Mouse (Mus musculus) hindbrain, embryonic 11.5 days (tissue): Measurements from ENCODE around the gene Krtap4-13. TPM values are rescaled to one million over a fixed set of nuclear protein-coding genes. Genes with fewer than 3 reads are reported as not detected.
"Not testable (repeated sequence)": the region's sequence is repeated elsewhere in the genome, so short reads cannot be mapped to it uniquely, and the experiment has no call there.

ENCODE experiments used
- ATAC-seq: fragments of 200-750 bp; cut with Nextera tagmentation; 2 replicates; pipeline ENCODE4 v1.8.0; 2017; ENCODE audit warnings: mild to moderate bottlenecking, moderate TSS enrichment, moderate library complexity; ENCODE audit not compliant: low FRiP score
- DNase-seq: peaks from one replicate; pipeline ENCODE4 v3.0.0-alpha.2; 2015; ENCODE audit warnings: low spot score
- H3K27ac ChIP-seq: fragments of 300-500 bp; sonication (generic); 2 replicates; pipeline ENCODE4 v1.5.1; 2014; ENCODE audit warnings: mild to moderate bottlenecking, low read depth, low read length
- H3K27me3 ChIP-seq: fragments of 300-500 bp; sonication (generic); 2 replicates; pipeline ENCODE4 v1.6.1; 2014; ENCODE audit warnings: mild to moderate bottlenecking, low read length, moderate library complexity, mixed read lengths; ENCODE audit not compliant: control insufficient read depth, insufficient read depth
- H3K36me3 ChIP-seq: fragments of 300-500 bp; sonication (generic); 2 replicates; pipeline ENCODE4 v1.6.1; 2014; ENCODE audit warnings: mild to moderate bottlenecking, low read length, moderate library complexity, mixed read lengths; ENCODE audit not compliant: control insufficient read depth, insufficient read depth
- H3K4me1 ChIP-seq: fragments of 300-500 bp; sonication (generic); replicated peaks from 2 replicates; pipeline ENCODE4 v1.6.1; 2014; ENCODE audit warnings: low read length, mixed read lengths; ENCODE audit not compliant: control insufficient read depth, insufficient read depth
- H3K4me2 ChIP-seq: fragments of 300-500 bp; sonication (generic); replicated peaks from 2 replicates; pipeline ENCODE4 v1.6.1; 2014; ENCODE audit warnings: mild to moderate bottlenecking, low read depth, low read length
- H3K4me3 ChIP-seq: fragments of 300-500 bp; sonication (generic); 2 replicates; pipeline ENCODE4 v1.5.1; 2014; ENCODE audit warnings: low read depth, low read length
- H3K9ac ChIP-seq: fragments of 300-500 bp; sonication (generic); 2 replicates; pipeline ENCODE4 v1.6.1; 2014; ENCODE audit warnings: low read depth, low read length
- H3K9me3 ChIP-seq: fragments of 300-500 bp; sonication (generic); 2 replicates; pipeline ENCODE4 v1.6.1; 2016; ENCODE audit warnings: low read length; ENCODE audit not compliant: control insufficient read depth
- WGBS: fragments of 180-500 bp; shearing (Covaris S2); extraction: QIAGEN DNeasy Blood & Tissue Kit; methylation state at CpG from one replicate; pipeline ENCODE4 v1.1.7; 2014; 5-methylcytosine and 5-hydroxymethylcytosine counted together
- polyA plus RNA-seq: library from polyadenylated mRNA; unstranded; fragments of >200 nt; fragmentation: Nextera tagmentation; extraction: Ambion mirVana; gene quantifications from 2 replicates; pipeline ENCODE4 v1.2.1, GENCODE M21; 2014

The Krtap4-13 gene
- polyA plus RNA-seq, 1 experiment from 2014 or later, result not detected

DNA sequence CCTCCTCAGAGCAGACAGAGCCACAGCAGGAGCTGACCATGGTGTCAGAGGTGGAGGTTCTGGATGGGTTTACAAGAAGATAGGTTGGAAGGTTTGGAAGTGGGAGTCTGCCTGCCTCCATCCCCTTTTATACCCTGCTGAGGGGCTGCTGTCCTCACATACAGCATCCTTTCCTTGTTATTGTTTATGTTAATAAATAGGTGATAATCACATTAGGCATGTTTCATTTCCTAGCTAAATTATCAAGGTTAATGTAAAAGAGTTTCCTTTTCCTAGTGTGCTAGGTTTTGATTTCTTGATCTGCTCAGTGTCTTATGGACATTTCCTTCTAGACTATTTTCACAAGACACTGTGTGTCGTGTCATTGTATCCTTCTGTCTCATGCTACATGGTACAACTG, 5.3 kb downstream of the Krtap4-13 start, which contains the start of gene Gm11554:
Gene Gm11554, minus strand, starts transcription at position 101 of the 400 bp plus-strand sequence.
- not testable (repeated sequence) for H3K9ac ChIP-seq, H3K9me3 ChIP-seq, ATAC-seq, H3K4me1 ChIP-seq, H3K27ac ChIP-seq, H3K4me3 ChIP-seq, H3K27me3 ChIP-seq, DNase-seq, H3K36me3 ChIP-seq, H3K4me2 ChIP-seq
- no CpG with 5 or more reads among the region's 1 CpGs for WGBS

DNA sequence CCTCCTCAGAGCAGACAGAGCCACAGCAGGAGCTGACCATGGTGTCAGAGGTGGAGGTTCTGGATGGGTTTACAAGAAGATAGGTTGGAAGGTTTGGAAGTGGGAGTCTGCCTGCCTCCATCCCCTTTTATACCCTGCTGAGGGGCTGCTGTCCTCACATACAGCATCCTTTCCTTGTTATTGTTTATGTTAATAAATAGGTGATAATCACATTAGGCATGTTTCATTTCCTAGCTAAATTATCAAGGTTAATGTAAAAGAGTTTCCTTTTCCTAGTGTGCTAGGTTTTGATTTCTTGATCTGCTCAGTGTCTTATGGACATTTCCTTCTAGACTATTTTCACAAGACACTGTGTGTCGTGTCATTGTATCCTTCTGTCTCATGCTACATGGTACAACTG, 10.9 kb downstream of the Krtap4-13 start, which contains the start of gene Gm11569:
Gene Gm11569, minus strand, starts transcription at position 101 of the 400 bp plus-strand sequence.
- no CpG with 5 or more reads among the region's 1 CpGs for WGBS
- not testable (repeated sequence) for H3K9me3 ChIP-seq, H3K4me3 ChIP-seq, DNase-seq, H3K4me1 ChIP-seq, H3K36me3 ChIP-seq, H3K9ac ChIP-seq, ATAC-seq, H3K27me3 ChIP-seq, H3K4me2 ChIP-seq, H3K27ac ChIP-seq

DNA sequence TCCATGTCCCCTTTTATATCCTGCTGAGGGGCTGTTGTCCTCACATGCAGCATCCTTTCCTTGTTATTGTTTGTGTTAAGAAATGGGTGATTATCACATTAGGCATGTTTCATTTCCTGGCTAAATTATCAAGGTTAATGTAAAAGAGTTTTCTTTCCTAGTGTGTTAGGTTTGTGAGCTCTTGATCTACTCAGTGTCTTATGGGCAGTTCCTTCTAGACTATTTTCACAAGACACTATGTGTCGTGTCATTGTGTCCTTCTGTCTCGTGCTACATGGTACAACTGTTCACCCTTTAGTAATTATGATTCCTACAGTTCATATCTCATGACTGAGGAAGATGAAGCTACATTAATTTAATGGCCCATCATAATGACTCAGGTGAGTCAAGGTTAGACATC, 16.3 kb downstream of the Krtap4-13 start, which contains the start of gene Gm11596:
Gene Gm11596, minus strand, starts transcription at position 101 of the 400 bp plus-strand sequence.
- Histone ChIP-seq H3K27ac (no peak within 1 kb of the TSS), H3K4me1 (no peaks in the 10 kb centered on the region), H3K4me2 (no peak within 1 kb of the TSS), H3K36me3 (no peaks in the 10 kb centered on the region), H3K27me3 (no peaks in the 10 kb centered on the region), H3K4me3 (no peak within 1 kb of the TSS), H3K9me3 (no peaks in the 10 kb centered on the region), H3K9ac (no peak within 1 kb of the TSS)
- ATAC-seq, result no peak
- 80% methylated on average over 2 of the region's 2 CpGs for WGBS
- no peak for DNase-seq

- H3K4me1 ChIP-seq, H3K36me3 ChIP-seq, H3K27ac ChIP-seq, H3K27me3 ChIP-seq, H3K9me3 ChIP-seq, H3K9ac ChIP-seq, ATAC-seq, DNase-seq, H3K4me2 ChIP-seq, H3K4me3 ChIP-seq: not testable (repeated sequence)
Observed at GRCm38 (mm10) chr11:99784900-99785299, 24.8 kb downstream of the Krtap4-13 start, which contains the start of gene Krtap4-9. Krtap4-9 (plus strand) TSS chr11:99785200.

- Histone ChIP-seq H3K36me3 (no peaks in the 10 kb centered on the region), H3K4me3 (no peak within 1 kb of the TSS), H3K27ac (no peak within 1 kb of the TSS), H3K4me2 (no peak within 1 kb of the TSS), H3K4me1 (no peaks in the 10 kb centered on the region), H3K9me3 (no peaks in the 10 kb centered on the region), H3K9ac (no peak within 1 kb of the TSS), H3K27me3 (no peaks in the 10 kb centered on the region)
- WGBS, result 98% methylated on average over 2 of the region's 2 CpGs
- ATAC-seq (no peak), DNase-seq (no peak)
Observed at GRCm38 (mm10) chr11:99780604-99781003, 29.1 kb downstream of the Krtap4-13 start, which contains the start of gene Krtap4-8. Krtap4-8 (minus strand) TSS chr11:99780704.

GRCm38 (mm10) chr11:99778401-99778800, 31.3 kb downstream of the Krtap4-13 start:
- no peak overlapping the region for H3K4me3 ChIP-seq
- no peak overlapping the region for H3K4me2 ChIP-seq
- no peaks in the 10 kb centered on the region for H3K4me1 ChIP-seq
- no peak overlapping the region for H3K27ac ChIP-seq
- no peaks in the 10 kb centered on the region for H3K36me3 ChIP-seq
- H3K9me3 ChIP-seq, result no peaks in the 10 kb centered on the region
- DNase-seq (peak; percentile 6), ATAC-seq (no peak)
- no peaks in the 10 kb centered on the region for H3K27me3 ChIP-seq
- 46% methylated on average over 7 of the region's 7 CpGs for WGBS
- H3K9ac ChIP-seq, result no peak overlapping the region

DNA sequence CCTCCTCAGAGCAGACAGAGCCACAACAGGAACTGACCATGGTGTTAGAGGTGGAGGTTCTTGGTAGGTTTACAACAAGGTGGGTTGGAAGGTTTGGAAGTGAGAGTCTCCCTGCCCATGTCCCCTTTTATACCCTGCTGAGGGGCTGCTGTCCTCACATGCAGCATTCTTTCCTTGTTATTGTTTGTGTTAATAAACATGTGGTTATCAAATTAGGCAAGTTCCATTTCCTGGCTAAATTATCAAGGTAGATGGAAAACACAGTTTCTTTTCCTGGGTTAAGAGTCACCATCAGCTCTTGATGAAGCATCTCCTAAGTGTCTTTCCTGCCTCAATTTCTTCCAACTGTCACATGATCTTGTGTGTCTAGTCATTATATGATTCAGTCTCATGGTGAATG, 36.9 kb downstream of the Krtap4-13 start, which contains the start of gene Gm11595:
Gene Gm11595, minus strand, starts transcription at position 101 of the 400 bp plus-strand sequence.
- not testable (repeated sequence) for DNase-seq, H3K4me1 ChIP-seq, H3K27ac ChIP-seq, H3K4me3 ChIP-seq, H3K4me2 ChIP-seq, H3K27me3 ChIP-seq, ATAC-seq, H3K36me3 ChIP-seq, H3K9ac ChIP-seq, H3K9me3 ChIP-seq

DNA sequence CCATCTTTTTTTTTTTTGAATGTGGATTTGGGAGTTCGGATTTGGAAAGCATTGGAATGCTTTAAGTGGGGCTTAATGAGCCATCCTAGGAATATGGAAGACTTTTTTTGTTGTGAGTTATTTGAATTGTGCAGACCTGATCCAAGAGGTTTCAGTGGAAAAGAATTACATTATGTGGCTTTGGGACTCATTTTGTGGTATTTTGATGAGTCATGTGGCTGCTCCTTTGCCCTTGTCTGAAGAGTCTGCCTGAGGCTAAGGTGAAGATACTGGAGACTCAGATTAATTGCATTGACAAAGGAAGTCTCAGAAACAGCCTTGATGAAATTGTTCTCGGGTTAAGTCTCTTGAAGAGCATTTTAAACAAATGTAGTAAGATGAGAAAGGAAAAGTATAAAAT, 41.3 kb downstream of the Krtap4-13 start:
- DNase-seq (no peak), ATAC-seq (no peak)
- H3K9ac ChIP-seq, result no peak overlapping the region
- no peaks in the 10 kb centered on the region for H3K4me1 ChIP-seq
- H3K4me2 ChIP-seq, result no peak overlapping the region
- no peaks in the 10 kb centered on the region for H3K36me3 ChIP-seq
- no peak overlapping the region for H3K4me3 ChIP-seq
- no peaks in the 10 kb centered on the region for H3K9me3 ChIP-seq
- 77% methylated on average over 2 of the region's 2 CpGs for WGBS
- no peak overlapping the region for H3K27ac ChIP-seq
- no peaks in the 10 kb centered on the region for H3K27me3 ChIP-seq
